Mouse (Mus musculus): ENCODE measurements around the gene Lrrc32. TPM values are rescaled to one million over a fixed set of nuclear protein-coding genes. Genes with fewer than 3 reads are reported as not detected.

Lrrc32 gene
- polyA plus RNA-seq, 1 experiment, result 17.7 TPM

GRCm38 (mm10) chr7:98481861-98482260, 7.2 kb upstream of the Lrrc32 start:
- H3K4me1 ChIP-seq (ENCODE audit: control insufficient read depth, insufficient read depth, insufficient read length, low read length), result peaks cover 8% of the 10 kb centered on the region; the same call in 1 of the 2 replicates
- no peak overlapping the region for H3K4me3 ChIP-seq (ENCODE audit: low read depth, low read length)
- WGBS, result 89% methylated on average over 8 of the region's 8 CpGs
- no peaks in the 10 kb centered on the region for H3K36me3 ChIP-seq (ENCODE audit: control insufficient read depth, insufficient read depth, low read length)
- H3K27ac ChIP-seq (ENCODE audit: insufficient read depth, low read depth, low read length), result no peak overlapping the region
- no peak for TF ChIP-seq CTCF (IDR thresholded peaks at IDR 0.05; ENCODE audit: extremely low read depth, insufficient read length, insufficient replicate concordance, low read depth, low read length)
- H3K27me3 ChIP-seq (ENCODE audit: control insufficient read depth, insufficient read depth, low read length), result no peaks in the 10 kb centered on the region

- no peaks in the 10 kb centered on the region for H3K27me3 ChIP-seq (ENCODE audit: control insufficient read depth, insufficient read depth, low read length)
- 56% methylated on average over 12 of the region's 12 CpGs for whole genome bisulfite sequencing
- H3K27ac ChIP-seq (ENCODE audit: insufficient read depth, low read depth, low read length), result peak overlapping the region; percentile 60
- peaks cover 8% of the 10 kb centered on the region; the same call in 1 of the 2 replicates for H3K4me1 ChIP-seq (ENCODE audit: control insufficient read depth, insufficient read depth, insufficient read length, low read length)
- no peak overlapping the region for H3K4me3 ChIP-seq (ENCODE audit: low read depth, low read length)
- no peak for TF ChIP-seq POLR2A (IDR thresholded peaks at IDR 0.05; ENCODE audit: low read depth, low read length)
- no peak for TF ChIP-seq CTCF (IDR thresholded peaks at IDR 0.05; ENCODE audit: extremely low read depth, insufficient read length, insufficient replicate concordance, low read depth, low read length)
- no peaks in the 10 kb centered on the region for H3K36me3 ChIP-seq (ENCODE audit: control insufficient read depth, insufficient read depth, low read length)
Observed at GRCm38 (mm10) chr7:98482551-98483267, 6.4 kb upstream of the Lrrc32 start.

GRCm38 (mm10) chr7:98483268-98483607, 5.8 kb upstream of the Lrrc32 start:
- H3K27me3 ChIP-seq (ENCODE audit: control insufficient read depth, insufficient read depth, low read length), result no peaks in the 10 kb centered on the region
- H3K4me3 ChIP-seq (ENCODE audit: low read depth, low read length), result no peak overlapping the region
- TF ChIP-seq POLR2A (IDR thresholded peaks at IDR 0.05; ENCODE audit: low read depth, low read length) (no peak), CTCF (IDR thresholded peaks at IDR 0.05; ENCODE audit: extremely low read depth, insufficient read length, insufficient replicate concordance, low read depth, low read length) (no peak)
- 22% methylated on average over 8 of the region's 8 CpGs for WGBS
- peak overlapping the region; percentile 60 for H3K27ac ChIP-seq (ENCODE audit: insufficient read depth, low read depth, low read length)
- H3K4me1 ChIP-seq (ENCODE audit: control insufficient read depth, insufficient read depth, insufficient read length, low read length), result peaks cover 8% of the 10 kb centered on the region; the same call in 1 of the 2 replicates
- no peaks in the 10 kb centered on the region for H3K36me3 ChIP-seq (ENCODE audit: control insufficient read depth, insufficient read depth, low read length)

GRCm38 (mm10) chr7:98484878-98485277, 4.2 kb upstream of the Lrrc32 start:
- TF ChIP-seq POLR2A (IDR thresholded peaks at IDR 0.05; ENCODE audit: low read depth, low read length) (no peak), CTCF (IDR thresholded peaks at IDR 0.05; ENCODE audit: extremely low read depth, insufficient read length, insufficient replicate concordance, low read depth, low read length) (no peak)
- no peak overlapping the region for H3K4me3 ChIP-seq (ENCODE audit: low read depth, low read length)
- WGBS, result 85% methylated on average over 3 of the region's 3 CpGs
- H3K36me3 ChIP-seq (ENCODE audit: control insufficient read depth, insufficient read depth, low read length), result no peaks in the 10 kb centered on the region
- H3K27me3 ChIP-seq (ENCODE audit: control insufficient read depth, insufficient read depth, low read length), result peaks cover 3% of the 10 kb centered on the region
- no peak overlapping the region for H3K27ac ChIP-seq (ENCODE audit: insufficient read depth, low read depth, low read length)
- peaks cover 11% of the 10 kb centered on the region for H3K4me1 ChIP-seq (ENCODE audit: control insufficient read depth, insufficient read depth, insufficient read length, low read length)

GRCm38 (mm10) chr7:98485508-98485907, 3.6 kb upstream of the Lrrc32 start:
- no peak for TF ChIP-seq POLR2A (IDR thresholded peaks at IDR 0.05; ENCODE audit: low read depth, low read length)
- no peak for TF ChIP-seq CTCF (IDR thresholded peaks at IDR 0.05; ENCODE audit: extremely low read depth, insufficient read length, insufficient replicate concordance, low read depth, low read length)
- Histone ChIP-seq H3K27ac (ENCODE audit: insufficient read depth, low read depth, low read length) (no peak overlapping the region), H3K36me3 (ENCODE audit: control insufficient read depth, insufficient read depth, low read length) (no peaks in the 10 kb centered on the region), H3K4me3 (ENCODE audit: low read depth, low read length) (no peak overlapping the region), H3K27me3 (ENCODE audit: control insufficient read depth, insufficient read depth, low read length) (peaks cover 10% of the 10 kb centered on the region), H3K4me1 (ENCODE audit: control insufficient read depth, insufficient read depth, insufficient read length, low read length) (peaks cover 13% of the 10 kb centered on the region)
- 76% methylated on average over 4 of the region's 4 CpGs for whole genome bisulfite sequencing

- 59% methylated on average over 7 of the region's 7 CpGs for WGBS
- peaks cover 13% of the 10 kb centered on the region for H3K4me1 ChIP-seq (ENCODE audit: control insufficient read depth, insufficient read depth, insufficient read length, low read length)
- TF ChIP-seq CTCF (IDR thresholded peaks at IDR 0.05; ENCODE audit: extremely low read depth, insufficient read length, insufficient replicate concordance, low read depth, low read length), result no peak
- no peak for TF ChIP-seq POLR2A (IDR thresholded peaks at IDR 0.05; ENCODE audit: low read depth, low read length)
Observed at GRCm38 (mm10) chr7:98486471-98486917, 2.6 kb upstream of the Lrrc32 start.

GRCm38 (mm10) chr7:98487202-98487980, 1.7 kb upstream of the Lrrc32 start:
- 87% methylated on average over 11 of the region's 11 CpGs for WGBS
- H3K36me3 ChIP-seq (ENCODE audit: control insufficient read depth, insufficient read depth, low read length), result no peaks in the 10 kb centered on the region
- H3K27me3 ChIP-seq (ENCODE audit: control insufficient read depth, insufficient read depth, low read length), result peaks cover 11% of the 10 kb centered on the region
- no peak overlapping the region for H3K27ac ChIP-seq (ENCODE audit: insufficient read depth, low read depth, low read length)
- H3K4me3 ChIP-seq (ENCODE audit: low read depth, low read length), result no peak overlapping the region
- H3K4me1 ChIP-seq (ENCODE audit: control insufficient read depth, insufficient read depth, insufficient read length, low read length), result peaks cover 12% of the 10 kb centered on the region
- no peak for TF ChIP-seq CTCF (IDR thresholded peaks at IDR 0.05; ENCODE audit: extremely low read depth, insufficient read length, insufficient replicate concordance, low read depth, low read length)
- TF ChIP-seq POLR2A (IDR thresholded peaks at IDR 0.05; ENCODE audit: low read depth, low read length), result no peak

More at GRCm38 (mm10) chr7:98486471-98486917, 2.6 kb upstream of the Lrrc32 start:
- Histone ChIP-seq H3K36me3 (ENCODE audit: control insufficient read depth, insufficient read depth, low read length) (no peaks in the 10 kb centered on the region), H3K4me3 (ENCODE audit: low read depth, low read length) (no peak overlapping the region), H3K27ac (ENCODE audit: insufficient read depth, low read depth, low read length) (no peak overlapping the region), H3K27me3 (ENCODE audit: control insufficient read depth, insufficient read depth, low read length) (peaks cover 11% of the 10 kb centered on the region)
